Mouse (Mus musculus): ENCODE measurements around the gene Cav1.

Cav1 gene

DNA sequence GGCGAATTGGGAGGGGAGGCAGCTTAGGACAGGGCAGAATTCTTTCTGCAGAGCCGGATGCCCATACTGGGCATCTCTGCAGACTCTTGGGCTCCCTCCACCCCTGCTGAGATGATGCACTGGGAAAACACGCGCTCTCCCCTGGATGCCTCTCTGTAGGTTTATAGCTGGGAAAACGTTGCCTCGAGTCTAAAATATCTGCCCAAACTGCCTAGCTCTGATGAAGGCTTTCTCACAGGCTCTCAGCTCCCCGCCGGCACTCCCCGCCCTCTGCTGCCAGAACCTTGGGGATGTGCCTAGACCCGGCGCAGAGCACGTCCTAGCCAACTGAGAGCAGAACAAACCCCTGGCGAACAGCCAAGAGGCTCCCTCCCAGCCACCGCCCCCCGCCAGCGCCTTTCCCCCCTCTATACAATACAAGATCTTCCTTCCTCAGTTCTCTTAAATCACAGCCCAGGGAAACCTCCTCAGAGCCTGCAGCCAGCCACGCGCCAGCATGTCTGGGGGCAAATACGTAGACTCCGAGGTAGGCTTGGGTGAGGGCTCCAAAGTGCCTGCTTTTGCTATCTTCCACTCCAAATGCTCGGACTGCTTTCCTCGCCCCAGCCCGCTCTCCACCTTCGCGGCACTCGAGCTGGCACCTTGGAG, at the start of gene Cav1:
Cav1 (plus strand) TSS at position 382 of the 648 bp plus-strand sequence.
- DNase-seq, result peak in 1 of 2 experiments; percentile 14

DNA sequence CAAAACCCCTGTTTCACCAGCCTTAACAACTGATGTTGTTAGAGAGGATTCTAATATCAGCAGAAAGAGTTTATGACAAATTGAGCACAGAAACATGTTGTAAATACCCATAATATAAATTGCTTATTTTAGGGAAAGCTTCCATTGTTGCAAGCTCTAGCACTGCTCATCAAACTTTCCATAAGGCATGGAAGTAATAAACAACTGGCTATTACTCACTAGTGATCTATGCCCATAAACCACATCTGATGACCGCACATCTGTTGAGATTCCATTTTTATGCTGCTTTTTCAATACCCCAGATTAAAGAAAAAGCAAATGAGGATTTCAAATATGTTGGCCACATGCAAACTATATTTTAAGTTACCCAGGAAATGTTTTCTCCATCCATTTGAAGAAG, 48.0 kb upstream of the Cav1 start:
- DNase-seq, result no peak

DNA sequence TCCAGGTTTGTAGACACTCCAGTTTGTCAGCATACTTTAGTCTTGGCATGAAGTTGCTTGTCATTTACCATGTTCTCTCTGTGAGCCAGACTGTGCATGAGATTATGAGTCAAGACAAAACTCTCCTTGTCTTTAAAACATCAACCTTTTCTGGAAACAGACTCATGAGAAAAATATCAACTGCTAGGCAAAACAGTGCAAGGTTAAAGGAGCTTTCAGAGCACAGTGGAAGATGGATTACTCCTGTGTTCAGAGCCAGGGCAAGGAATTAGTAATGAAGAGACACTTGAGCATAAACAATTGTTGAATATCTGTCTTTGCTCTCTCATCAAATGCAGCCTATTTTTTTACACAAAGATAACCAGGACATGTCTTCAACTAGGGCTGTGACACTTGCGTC, 47.2 kb upstream of the Cav1 start:
- DNase-seq, result no peak

DNA sequence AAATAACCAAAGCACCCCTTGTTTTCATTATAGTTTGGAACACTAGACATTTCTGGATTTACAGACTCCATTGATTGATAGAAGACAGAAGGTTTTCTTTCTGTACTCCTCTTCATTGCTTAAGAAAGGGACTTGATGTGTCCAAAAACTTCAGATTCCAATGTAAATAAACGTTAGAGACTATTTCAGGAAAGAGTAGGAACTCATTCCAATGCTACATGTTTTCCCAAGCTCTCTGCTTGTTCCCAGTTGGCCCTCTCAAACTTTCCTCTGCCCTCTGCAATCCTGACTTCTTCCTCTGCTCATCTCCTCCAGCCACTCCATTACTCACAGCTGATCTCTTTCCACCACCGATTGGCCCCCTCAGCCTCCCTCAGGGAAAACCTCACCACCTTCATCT, 43.3 kb upstream of the Cav1 start:
- no peak for DNase-seq

DNA sequence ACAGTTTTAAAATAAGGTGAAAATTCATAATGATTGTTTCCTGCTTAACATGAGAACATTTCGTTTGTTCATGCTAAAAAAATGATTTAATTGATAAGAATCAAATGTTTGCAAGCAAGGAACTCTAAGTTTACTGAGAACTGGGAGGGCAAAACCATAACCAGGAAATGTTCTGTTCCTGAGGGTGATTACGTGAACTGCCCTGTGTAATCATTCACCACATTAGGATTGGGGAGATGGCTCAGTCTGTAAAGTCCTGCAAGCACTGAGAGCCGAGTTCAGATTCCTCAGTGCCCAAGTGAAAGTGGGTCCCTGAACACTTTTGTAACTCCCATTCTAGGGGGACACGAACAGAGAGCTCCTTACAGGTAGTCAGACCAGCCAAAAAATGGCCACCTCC, 41.1 kb upstream of the Cav1 start:
- no peak for DNase-seq

DNA sequence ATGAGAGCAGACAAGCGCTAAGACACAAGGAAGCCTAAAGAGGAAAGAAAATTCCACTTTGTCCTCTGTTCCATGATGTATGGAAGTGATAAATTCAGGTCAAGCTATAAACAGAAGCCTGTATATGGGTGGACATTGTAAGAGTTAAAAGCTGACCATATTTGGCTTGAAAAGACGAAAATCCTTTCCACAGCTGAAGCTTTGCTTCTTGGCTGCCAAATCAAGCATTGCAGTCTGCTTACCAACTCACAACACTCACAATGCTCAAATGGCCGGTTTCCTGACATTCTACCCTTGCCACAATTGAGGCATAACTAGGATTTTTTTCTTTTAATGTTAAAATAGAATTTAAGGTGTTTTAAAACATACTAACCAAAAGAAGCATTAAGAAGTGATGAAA, 39.7 kb upstream of the Cav1 start:
- no peak for DNase-seq

DNA sequence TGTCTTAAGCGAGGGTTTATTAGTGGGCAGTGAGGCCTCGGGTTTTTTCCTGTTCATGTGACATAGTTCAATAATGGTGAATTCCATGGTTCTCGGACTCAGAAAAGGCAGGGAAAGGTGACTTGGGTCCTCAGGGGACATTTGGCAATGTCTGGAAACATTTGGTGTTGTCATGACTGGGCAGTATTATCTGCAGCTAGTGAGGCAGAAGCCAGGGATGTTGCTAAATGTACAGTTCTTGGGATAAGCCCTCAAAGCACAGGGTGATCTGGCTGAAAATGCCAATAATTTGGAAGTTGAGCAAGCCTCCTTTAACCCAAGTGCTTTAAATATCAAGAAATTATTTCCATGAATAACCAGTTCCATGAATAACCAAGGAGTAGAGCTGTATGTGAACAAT, 27.8 kb upstream of the Cav1 start:
- DNase-seq, result no peak

DNA sequence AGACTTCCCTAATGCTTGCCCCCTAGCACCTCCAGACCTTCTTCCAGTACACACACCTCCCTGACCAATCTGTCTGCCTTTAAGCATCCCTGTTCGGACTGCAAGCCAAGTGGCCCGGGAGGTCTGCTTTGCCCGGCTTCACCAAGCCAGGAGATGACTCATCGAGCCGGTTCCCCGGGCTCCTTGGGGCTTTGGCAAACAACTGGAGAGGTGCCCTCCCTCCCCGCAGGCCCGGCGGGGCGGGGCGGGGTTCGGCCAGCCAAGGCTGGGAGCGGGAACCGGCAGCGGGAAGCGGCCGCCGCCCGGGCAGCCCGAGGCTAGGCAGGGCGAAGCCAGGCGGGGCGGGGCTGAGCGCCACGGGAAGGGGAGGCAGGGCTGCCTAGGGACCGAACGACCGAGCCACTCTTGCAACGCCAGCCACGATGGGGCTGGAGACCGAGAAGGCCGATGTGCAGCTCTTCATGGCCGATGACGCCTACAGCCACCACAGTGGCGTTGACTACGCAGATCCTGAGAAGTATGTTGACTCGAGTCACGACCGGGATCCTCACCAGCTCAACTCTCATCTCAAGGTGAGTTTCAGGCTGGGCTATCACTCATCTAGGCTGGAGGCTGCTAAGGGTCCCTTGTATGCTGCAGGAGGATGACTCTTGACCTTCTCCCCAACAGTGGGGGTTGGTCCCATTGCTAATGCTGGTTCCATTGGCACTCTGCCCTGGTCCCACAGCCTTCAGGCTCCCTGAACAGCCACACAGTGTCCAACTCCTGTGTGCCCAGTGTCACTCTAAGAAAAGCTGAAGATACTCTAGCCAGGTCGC, 25.0 kb upstream of the Cav1 start, which contains the start of gene Cav2:
Cav2 (plus strand) TSS at position 247 of the 818 bp plus-strand sequence.
- DNase-seq, result peak; percentile 28 to 30

DNA sequence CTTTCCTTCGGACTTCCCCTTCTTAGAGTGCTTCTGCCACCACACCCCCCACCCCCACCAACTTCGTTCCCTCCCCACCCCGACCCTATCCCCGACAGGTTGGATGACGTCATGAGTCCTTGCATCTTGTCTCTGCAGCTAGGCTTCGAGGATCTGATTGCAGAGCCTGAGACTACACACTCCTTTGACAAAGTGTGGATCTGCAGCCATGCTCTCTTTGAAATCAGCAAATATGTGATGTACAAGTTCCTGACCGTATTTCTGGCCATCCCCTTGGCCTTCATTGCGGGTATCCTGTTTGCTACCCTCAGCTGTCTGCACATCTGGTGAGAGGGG, 24.4 kb upstream of the Cav1 start:
- DNase-seq, result no peak

DNA sequence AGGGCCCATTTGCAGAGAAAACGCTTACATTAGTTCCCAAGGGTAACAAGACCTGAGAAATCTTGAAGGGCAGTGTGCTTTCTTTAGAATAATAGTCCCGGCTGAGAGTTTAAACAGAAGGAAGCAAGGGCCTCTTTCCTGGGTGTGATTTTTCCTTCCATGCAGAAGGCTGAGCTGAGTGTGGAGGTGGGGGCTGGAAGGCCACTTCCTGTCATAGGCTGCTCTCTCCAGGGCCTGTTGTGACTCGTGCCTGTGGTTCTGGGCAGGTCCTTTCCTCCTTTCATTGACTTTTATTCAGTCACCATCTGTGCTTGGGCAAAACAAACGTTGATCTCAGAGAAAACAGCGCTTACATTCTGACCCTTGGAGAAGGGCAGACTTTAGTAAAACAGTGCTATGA, 24.0 kb upstream of the Cav1 start:
- DNase-seq, result no peak

DNA sequence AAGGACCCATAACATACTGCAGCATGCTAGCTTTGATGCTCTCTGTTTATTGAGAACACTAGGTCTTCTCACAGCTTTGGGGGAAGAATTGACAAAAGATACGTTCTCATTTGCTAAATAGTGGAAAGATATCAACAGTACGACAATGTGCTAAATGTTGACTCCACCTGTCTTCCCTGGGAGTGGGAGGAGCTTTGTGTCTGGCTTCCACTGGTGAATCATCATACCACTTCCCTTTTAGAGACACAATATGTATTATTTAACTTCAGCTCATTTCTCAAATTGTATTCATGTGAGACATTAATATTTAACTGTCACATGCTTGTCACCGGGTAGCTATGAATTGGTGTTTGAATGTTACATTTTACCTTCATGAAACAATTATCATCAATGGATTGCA, 22.3 kb upstream of the Cav1 start:
- DNase-seq, result no peak

DNA sequence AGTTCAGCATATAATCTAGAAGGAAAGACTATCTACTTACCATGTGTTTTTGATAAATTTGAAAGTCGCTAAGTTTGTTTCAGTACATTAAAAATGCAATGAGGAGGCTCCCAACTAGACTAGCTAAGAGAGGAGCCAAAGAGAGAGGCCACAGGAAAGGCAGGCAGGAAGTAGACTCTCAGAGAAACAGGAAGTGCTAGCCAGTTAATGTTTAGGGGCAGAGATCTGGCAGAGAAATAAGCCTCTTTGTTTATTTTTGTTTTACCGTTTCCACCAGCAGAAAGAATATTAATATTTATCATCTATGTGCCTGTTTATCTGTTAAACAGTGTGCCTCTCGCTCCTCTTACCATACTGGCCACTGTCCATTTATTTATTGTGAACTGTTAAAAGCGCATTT, 19.8 kb upstream of the Cav1 start:
- DNase-seq, result no peak

DNA sequence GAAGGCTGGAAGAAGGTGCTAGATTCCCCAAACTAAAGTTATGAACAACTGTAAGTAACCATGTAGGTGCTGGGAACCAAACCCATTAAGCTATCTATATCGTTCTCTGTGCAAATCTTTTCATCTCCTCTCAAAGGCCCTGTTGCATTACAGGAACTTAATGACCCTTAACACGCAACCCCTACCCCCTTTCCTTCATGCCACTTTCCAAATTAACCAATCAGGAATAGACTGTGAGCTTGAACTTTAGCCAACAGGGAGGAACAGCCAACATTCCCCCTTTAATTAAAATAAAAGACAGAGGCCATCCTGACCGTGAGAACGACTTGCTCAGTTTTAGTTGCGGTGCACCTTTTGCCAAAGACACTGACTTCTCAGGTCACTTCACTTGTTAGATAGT, 11.0 kb upstream of the Cav1 start:
- DNase-seq, result no peak

DNA sequence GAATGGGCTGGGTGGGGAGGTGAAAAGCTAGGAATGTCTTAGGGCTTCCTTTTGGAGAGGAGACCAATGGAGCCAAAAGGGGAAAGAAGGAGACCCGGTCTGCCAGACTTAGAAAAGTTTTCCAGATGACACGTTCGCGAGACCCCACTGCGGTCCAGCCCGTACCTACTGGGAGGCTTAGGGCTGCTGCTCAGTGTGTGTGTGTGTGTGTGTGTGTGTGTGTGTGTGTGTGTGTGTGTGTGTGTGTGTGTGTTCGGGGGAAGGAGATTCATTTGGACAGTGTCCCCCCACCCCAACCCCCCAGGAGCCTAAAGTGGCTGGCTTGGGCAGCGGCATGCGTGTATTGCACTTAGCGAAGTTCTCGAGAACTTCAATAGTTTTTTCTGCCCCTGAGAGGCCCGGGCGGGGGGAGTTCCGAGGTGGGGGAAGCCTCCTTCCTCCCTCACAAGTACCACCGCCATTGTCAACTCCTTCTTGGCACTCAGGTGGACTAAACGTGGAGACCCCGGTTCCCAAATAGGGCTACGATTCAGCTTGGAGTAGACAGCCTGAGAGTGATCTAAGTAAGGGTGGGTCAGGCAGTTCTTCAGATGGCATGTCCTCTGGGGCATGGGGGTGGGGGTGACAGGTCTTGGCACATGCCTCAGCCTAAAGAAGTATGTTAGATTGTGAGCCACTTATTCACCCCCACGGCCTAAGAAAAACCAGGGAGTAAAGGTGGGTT, 629 bp downstream of the Cav1 start:
- DNase-seq, result no peak

DNA sequence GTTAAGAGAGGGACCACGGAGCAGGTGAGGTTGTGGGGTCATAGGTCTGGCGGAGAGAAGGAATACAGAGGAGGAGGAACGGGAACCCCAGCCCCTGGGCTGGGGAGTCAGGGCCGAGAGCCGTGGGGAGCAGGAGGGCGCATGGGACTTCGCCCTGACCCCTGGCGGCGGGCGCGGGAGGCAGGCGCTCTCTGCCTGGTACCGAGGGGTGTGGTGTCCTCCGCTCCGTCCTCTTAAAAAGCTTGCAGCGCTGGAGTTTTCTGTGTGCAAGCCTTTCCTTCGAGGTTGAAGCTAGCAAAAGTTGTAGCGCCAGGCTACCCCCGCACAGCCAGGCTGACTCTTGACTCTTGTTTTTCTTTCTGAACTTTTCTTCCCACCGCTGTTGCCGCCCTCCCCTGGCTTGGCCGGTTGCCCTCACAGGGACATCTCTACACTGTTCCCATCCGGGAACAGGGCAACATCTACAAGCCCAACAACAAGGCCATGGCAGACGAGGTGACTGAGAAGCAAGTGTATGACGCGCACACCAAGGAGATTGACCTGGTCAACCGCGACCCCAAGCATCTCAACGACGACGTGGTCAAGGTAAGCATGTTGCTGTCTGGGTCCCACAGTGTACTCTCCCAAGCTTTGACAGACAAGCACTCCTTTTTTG, 1.5 kb downstream of the Cav1 start:
- peak in 1 of 2 experiments; percentile 17 for DNase-seq

DNA sequence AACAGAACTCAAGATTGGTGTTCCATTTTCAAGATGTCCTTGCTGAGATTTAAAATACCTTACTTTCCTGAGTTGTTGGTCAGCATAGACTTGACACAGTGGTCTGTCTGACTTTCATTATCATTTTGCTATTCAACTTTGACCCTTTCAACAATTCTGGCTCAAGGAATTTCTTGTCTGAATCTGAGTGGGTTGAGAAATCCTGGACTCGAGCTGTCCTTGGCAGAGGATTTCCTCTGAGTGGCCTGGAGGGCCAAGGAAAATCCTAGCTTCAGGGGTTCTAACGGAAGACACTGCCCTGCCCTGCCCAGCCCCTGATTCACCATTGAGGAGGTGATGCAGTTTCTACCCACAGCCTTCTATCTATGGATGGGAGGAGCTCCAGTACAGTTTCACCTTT, 2.5 kb downstream of the Cav1 start:
- no peak for DNase-seq

DNA sequence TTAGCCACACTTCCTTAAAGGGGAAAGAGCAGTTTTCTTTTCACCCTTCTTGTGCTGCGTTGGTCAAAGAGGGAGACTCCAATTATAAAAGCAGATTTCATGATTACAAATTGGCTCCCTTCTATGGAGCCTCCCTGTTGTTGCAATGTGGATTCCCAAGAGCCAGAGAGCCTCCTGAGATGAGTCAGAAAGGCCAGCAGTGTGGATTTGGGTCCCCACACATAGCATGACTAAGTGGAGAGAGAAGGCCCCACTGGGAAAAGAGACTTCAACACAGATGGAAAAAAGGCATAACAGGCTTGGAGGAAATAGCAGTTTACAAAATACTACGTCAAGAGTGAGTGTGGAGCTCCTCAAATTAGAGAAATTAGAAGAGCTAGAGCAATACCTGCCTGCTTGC, 3.1 kb downstream of the Cav1 start:
- no peak for DNase-seq

DNA sequence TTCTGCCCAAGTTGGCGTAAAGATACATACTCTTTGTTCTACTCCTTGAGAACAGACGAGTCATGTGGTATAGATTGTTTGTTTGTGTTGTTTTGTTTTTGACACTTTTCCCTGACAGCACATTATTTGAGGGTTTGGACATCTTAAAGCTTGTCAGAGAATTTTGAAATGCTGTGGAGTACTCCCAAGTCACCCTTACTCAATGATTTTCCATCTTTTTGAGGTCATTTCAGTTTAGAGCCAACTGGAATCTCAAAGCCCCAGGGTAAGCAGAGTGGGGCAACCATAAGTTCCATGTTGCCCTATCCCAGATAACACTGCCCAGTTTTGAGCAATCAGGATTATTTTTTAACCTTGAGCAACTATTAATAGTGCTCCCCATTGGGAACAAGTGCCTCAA, 8.1 kb downstream of the Cav1 start:
- no peak for DNase-seq

DNA sequence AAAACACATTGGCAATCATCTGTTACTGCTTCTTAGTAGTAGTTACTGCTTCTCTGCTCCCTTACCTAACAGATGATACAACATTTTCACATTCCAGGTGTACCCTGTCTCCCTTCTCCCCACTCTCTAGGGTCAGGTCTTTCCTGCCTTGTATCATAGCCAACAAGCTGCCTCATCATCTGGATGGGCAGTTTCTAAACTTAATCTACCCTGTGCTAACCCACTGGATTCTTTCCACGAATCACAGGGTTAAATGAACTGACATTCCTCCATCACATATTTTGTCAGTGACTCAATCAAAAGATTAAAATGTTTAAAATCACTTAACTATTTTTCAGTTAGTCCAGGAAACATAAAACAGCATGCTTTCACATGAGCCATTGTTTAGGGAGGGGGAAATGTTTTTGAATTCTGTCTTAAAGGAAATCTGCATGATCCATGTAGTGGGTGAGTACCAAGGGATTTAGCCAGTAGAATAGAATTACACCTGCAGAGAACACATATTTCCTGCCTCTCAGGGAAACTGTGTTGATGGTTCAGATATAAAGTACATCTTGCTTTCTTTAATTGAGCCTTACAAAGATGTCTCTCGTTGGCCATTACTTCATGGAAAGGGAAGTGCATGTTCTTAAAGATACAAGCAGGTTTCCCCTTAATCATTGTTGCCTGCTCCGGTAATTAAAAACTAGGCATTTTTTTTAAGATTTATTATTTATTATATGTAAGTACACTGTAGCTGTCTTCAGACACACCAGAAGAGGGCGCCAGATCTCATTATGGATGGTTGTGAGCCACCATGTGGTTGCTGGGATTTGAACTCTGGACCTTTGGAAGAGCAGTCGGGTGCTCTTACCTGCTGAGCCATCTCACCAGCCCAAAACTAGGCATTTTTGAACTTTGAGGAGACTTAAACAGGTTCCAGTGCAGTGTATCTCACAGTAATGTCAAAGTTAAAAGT, 8.8 kb downstream of the Cav1 start:
- no peak for DNase-seq

DNA sequence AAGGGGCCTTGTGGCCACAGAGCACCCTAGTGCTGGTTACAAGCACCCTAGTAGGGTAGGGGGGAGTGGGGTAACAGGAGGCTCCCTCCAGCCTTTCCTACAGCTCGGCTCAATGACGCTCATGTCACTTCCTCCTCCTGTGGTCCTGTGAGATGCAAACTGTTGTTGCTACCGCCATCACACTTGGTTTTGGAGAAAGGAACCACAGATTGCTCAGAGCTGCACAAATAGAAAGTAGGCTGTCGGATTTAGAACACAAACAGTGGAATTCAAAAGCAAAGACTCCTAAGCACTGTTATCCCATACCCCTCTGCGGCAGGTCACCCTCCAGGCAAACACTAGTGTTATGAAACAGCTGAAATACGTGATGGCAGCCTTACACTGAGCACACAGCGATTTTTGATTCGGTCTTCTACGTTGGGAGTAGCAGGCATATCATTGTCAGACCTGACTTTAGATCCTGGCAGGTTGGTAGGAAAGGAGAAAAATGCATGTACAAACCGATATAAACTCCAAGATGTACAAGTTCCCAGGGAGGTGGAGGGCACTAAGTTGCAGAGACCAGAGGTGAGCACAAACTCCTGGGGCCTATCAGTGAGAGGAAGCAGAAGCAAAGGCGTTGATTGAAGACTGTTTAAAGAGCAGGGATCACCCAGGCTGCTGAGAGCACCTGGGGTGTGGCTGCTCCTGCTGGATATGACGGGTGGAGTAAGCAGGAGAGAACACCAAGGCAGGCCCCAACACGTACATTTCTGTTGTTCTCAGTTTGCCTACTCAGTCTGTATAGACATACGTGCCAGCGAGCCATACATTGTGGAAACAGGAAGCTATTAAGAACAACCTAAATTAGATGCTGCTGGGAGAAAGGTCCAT, 10.4 kb downstream of the Cav1 start:
- no peak for DNase-seq

DNA sequence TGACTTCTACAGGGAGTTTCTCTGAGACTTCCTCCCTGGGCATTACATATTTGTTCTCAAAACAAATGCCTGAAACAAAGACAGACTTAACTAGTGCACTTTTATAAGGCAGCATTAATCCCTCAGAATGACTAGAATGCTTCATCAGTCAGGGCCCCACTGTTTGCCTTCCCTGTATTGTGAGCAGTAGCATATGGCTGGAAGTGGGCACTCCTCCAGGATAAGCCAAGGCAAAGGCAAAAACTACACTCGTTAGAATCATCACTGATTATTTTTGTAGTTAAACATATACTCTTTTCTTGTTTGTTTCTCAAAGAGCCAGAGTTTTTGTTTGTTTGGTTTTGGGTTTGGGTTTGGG, 11.0 kb downstream of the Cav1 start:
- DNase-seq, result no peak

Data from thymus, adult 18-20 months (tissue).